Mouse (Mus musculus) bone marrow, adult 2 months (tissue): Measurements from ENCODE around the gene Bdh1.

Experiments used
- CTCF ChIP-seq: fragments of 200-500 bp; IDR thresholded peaks from 2 replicates; pipeline ENCODE4 v1.5.1; 2011; ENCODE audit warnings: low read length, control low read depth; ENCODE audit not compliant: control insufficient read depth, insufficient read depth
- POLR2A ChIP-seq: fragments of 200-500 bp; IDR thresholded peaks from 2 replicates; pipeline ENCODE4 v1.6.1; 2011; ENCODE audit warnings: low read depth, mild to moderate bottlenecking, control low read depth, low read length, borderline replicate concordance; ENCODE audit not compliant: control insufficient read depth

DNA sequence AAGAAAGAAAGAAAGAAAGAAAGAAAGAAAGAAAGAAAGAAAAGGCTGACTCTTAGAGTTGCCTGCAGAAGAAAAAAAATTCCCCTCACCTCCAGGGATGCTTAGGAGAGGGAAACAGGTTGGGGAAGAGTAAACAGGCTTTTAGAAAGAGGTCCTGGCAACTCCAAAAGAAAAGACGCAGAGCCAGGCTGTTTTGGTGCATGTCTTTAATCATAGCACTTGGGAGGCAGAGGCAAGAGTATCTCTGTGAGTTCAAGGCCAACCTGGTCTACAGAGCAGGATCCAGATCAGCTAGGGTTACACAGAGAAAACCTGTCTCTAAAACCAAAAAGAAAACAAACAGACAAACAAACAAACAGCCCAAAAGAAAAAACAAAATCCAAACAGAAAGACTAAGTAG lies 642 bp downstream of the Bdh1 start:
- TF ChIP-seq POLR2A (no peak), CTCF (no peak)
